Mouse (Mus musculus) monocyte, adult 5-6 weeks (primary cell): ENCODE data around the gene Gm36079. TPM values are rescaled to one million over a fixed set of nuclear protein-coding genes. Genes with fewer than 3 reads are reported as not detected.
"Not testable (repeated sequence)": the region's sequence is repeated elsewhere in the genome, so short reads cannot be mapped to it uniquely, and the experiment has no call there.

ENCODE experiments used
- ATAC-seq: fragments of 153-309, 156-312 bp; replicated peaks from 2 replicates; pipeline ENCODE4 v1.8.0; 2017; ENCODE audit warnings: mild to moderate bottlenecking; ENCODE audit not compliant: low TSS enrichment, insufficient number of reproducible peaks, severe bottlenecking, poor library complexity, low FRiP score
- total RNA-seq: library from RNA; stranded (forward); fragments of 200-1000, 200-491, 200-594 nt; gene quantifications from 3 replicates; pipeline ENCODE4 v1.2.3, GENCODE M21; 2017

Gene Gm36079
- total RNA-seq, 1 experiment from 2014 or later = not detected

GRCm38 (mm10) chr13:120025004-120025403 lies 1.8 kb downstream of the Gm36079 start:
- ATAC-seq = not testable (repeated sequence)

DNA sequence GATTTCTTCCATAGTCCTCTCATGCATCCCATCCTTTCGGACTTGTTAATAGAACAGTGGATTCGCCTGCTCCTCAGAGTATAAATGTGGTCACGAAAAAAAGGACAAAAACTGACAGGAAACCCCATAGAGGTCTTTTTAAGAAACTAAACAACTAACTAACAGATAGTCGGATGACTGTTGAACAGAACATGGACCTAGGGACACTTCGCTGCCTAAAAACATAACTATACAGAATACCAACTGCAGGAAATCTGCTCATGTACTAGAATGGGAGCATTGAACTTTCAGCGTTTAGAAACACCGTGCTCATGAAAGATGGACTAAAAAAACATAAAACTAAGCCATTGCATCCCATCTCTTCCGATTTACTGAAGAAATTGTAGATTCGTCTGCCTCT lies 2.2 kb downstream of the Gm36079 start:
- not testable (repeated sequence) for ATAC-seq

GRCm38 (mm10) chr13:120021477-120021876 lies 5.3 kb downstream of the Gm36079 start:
- ATAC-seq = 0 out of 2 replicates have a peak, but pooled peaks have one; percentile 50

DNA sequence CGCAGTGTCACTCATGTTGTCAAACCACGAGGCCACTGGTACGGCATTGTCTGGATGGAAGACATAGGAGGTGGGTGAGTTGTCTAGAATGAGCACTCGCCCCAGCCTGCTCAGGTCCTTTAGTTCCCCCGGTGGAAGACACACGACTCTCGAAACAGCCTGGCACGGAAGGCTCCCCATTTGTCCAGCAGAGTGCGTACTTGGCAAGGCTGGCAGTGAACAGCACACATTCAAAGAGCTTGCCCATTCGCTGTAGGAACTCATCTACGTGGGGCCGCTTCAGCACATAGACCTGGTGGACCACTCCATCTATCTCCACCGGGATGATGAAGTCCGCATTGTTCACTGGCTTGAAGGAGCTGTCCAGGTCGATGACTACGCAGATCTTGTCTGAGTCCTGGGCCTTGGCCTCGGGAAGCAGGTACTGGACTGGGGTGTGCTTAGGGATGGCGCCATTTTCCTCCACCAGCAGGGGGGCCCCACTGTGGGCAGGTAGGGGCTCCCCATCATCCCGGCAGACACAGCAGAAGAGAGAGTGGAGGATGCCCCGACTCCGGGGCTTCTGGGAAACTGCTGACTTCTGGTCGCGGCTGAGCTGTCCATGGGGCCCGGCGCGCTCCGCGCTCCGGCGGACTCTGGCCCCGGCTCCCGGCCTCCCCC lies 11.3 kb downstream of the Gm36079 start:
- peak; percentile 53 for ATAC-seq

- peak; percentile 60 for ATAC-seq
Measured at GRCm38 (mm10) chr13:120013962-120014361, 12.8 kb downstream of the Gm36079 start.

DNA sequence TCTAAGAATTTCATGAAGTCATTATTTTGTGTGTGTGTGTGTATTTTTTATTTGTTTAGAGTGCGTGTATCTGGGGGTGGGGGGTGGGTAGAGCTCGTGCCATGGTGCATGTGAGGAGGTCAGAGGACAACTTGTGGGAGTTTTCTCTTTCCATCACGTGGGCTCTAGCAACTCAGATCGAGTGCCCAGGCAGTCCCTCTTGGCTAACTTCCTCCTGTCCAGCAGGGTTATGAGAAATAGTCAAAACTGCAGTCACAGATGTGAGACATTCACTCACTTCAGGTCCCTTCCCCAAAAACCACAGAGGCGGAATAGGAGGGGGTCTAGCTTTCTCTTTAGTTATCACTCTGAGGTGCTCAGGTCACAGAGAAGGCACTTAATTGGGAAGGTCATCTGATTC lies 13.3 kb downstream of the Gm36079 start:
- ATAC-seq = peak; percentile 52

- not testable (repeated sequence) for ATAC-seq
Measured at GRCm38 (mm10) chr13:120010068-120010467, 16.7 kb downstream of the Gm36079 start.

DNA sequence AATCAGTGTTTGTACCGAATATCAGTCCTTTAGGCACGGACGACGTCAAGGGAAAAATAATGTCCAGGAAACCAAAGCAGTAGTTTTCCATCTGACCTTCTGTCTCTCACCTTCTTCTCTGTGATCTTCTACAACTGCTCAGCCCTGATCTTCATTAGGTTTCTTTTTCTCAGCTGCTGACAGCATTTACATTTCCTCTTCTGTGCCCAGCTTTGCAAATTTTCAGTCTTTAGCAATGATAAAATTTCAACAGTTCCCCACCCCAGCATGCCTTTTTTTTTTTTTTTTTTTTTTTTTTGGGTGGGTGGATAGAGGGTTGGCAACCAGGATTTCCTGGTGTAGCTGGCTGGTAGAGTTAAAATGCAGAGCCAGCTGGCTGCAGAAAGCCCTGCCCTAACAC lies 27.6 kb downstream of the Gm36079 start:
- ATAC-seq = peak; percentile 15; the same call in 1 of the 2 replicates

DNA sequence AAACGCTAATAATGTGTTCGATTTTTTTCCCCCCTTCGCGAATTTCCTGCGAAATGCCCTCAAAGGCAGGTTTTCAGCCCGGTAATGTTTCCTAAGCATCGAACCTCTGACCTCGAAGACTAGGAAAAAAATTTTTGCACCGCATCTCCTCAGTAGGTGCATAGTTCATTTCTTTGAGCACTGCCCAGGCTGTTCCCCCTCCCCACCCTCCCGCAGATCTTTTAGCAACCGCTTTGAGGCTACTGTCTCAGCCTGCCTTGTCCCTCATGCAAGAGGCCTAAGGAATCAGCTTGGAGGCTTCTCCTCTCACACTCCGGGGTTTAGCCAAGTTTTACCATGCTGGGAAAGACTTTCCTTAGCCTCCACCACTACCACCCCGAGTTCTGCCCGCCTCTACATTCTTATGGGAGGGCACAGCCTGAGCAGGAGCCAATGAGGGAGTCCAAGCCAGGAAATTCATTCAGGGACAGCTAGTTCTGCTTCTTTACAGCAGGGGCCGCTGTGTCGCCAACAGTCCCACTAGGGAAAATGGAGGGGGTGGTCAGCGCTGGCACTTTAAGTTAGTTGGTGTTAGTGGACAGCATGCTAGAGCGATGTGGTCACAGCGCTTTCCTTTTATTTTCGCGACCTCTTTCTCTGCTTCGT lies 28.2 kb downstream of the Gm36079 start:
- ATAC-seq = peak; percentile 96

DNA sequence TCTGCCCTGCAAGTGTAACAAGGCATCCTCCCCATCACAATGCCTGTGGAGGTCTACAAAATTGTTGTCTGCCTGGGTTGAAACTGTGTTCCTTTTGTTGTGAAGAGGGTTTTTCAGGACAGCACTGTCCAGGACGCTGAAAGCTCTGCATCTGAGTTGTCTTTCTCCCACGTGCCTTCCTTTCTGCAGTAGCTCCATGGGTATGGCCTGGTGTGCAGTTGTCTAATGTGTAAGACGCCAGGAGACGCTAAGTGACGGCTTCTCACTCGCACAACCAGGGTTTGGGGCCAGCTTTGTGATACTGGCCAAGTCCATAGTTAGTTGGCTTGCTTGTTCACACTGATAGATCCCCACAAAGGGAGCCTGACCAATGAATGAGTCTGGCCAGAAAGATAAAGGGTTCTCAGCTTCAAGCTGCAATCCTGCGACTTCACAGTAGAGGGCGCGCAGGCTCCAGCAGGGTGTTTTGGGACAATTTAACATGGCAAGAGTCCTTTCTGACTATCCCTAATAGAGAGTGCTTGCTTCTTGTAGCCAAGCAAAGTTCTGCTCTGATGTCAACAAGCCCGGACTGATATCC lies 34.8 kb downstream of the Gm36079 start:
- ATAC-seq = peak; percentile 84

DNA sequence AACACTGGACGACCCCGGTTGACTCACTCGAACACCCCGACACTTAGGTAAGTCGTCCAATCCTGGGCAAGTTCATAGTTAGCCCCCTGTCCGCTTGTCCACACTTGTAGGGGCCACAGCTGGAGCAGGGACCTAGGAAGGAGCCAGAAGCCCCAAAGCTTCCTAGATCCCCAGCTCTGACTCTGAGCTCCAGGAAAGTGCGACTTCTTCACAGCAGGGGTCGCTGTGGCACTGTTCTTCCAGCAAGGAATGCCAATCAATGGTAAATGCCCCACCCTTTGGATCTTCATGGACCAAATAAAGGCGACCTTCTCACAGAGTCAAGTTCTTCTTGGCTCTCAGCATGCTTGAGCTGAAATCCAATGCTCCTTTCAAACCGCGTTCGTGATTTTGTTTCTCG lies 35.5 kb downstream of the Gm36079 start:
- ATAC-seq = peak; percentile 63; the same call in 1 of the 2 replicates

Other genes starting within 250 kb of the Gm36079 start
- 68.4 to 81.1 TPM (median 71.3 TPM) in 3 replicates for gene Zfp131, start 236.1 kb downstream of the Gm36079 start, total RNA-seq
- not detected in 3 replicates for gene AF067063, start 196.8 kb downstream of the Gm36079 start, total RNA-seq
- gene D13Ertd608e, start 191.0 kb downstream of the Gm36079 start, total RNA-seq = not detected in 3 replicates
- not detected in 3 replicates for gene Tcstv1, start 132.2 kb downstream of the Gm36079 start, total RNA-seq
- gene Gm21761, start 97.7 kb downstream of the Gm36079 start, total RNA-seq = not detected in 3 replicates
- gene B020031M17Rik, start 76.2 kb downstream of the Gm36079 start, total RNA-seq = not detected in 3 replicates
- gene Gm21188, start 25.2 kb upstream of the Gm36079 start, total RNA-seq = 136 to 183 TPM (median 179 TPM) in 3 replicates
- gene Gm20767, start 113.2 kb upstream of the Gm36079 start, total RNA-seq = not detected in 3 replicates
- not detected in 3 replicates for gene Gm21818, start 145.4 kb upstream of the Gm36079 start, total RNA-seq
- not detected in 3 replicates for gene Gm21762, start 188.9 kb upstream of the Gm36079 start, total RNA-seq
- gene Gm21731, start 212.1 kb upstream of the Gm36079 start, total RNA-seq = not detected in 3 replicates
- gene AF067061, start 236.1 kb upstream of the Gm36079 start, total RNA-seq = not detected in 3 replicates